Mouse (Mus musculus): Measurements from ENCODE around the gene Kcnt2. TPM values are rescaled to one million over a fixed set of nuclear protein-coding genes. Genes with fewer than 3 reads are reported as not detected.
A peak's percentile ranks its signal among the peaks of the same experiment; 100 is the strongest.

The Kcnt2 gene
- 10 to 100 TPM; 30.2 to 37.8 (median 34.6) TPM for total RNA-seq (2022)

- DNase-seq (ENCODE audit: low spot score in 2 of 2), result no peak
Observed at GRCm38 (mm10) chr1:140245876-140246597, at the start of gene Kcnt2. TSS of gene Kcnt2 (plus strand) at chr1:140246158.

DNA sequence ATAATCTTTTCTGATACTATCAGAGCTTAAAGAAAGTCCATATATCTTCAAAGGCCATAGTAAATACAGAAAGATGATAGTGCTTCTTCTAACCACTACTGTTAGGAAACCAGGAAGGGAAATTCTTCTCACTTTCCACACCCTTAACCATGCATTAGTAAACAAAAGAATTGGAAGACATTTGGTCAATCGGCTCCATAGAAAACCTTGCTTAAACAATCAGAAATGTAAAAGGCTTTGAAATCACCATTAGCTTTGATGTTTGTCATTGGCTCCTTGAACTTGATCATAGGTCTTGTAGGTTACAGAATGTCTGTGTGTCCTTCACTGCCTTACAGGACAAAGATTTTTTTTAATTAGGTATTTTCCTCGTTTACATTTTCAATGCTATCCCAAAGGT lies 40.6 kb upstream of the Kcnt2 start:
- DNase-seq (ENCODE audit: low spot score in 2 of 2), result no peak

DNA sequence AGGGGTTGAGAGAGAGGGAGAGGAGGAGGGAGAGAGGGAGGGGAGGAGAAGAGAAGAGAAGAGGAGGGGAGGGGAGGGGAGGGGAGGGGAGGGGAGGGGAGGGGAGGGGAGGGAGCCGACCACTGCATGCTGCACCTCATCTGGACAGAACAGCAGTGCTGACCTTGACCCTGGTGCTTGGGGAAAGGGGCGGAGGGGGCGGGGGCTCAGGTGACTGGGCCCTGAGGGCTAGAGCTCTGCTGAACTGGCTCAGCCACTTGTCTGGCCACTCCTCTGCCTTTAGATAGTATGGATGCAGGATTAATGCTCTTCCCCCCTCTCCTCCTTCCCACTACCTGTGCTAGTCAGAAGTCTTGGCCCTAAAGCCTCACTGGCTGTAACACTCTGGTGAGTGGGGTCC lies 20.7 kb upstream of the Kcnt2 start:
- DNase-seq (ENCODE audit: low spot score in 2 of 2), result no peak

GRCm38 (mm10) chr1:140226673-140227072 lies 19.3 kb upstream of the Kcnt2 start:
- DNase-seq (ENCODE audit: low spot score in 2 of 2), result no peak

- peak; percentile 33 to 39 for DNase-seq (ENCODE audit: low spot score in 2 of 2)
Observed at GRCm38 (mm10) chr1:140245465-140245864, 493 bp upstream of the Kcnt2 start.

- DNase-seq (ENCODE audit: low spot score in 2 of 2), result no peak
Observed at GRCm38 (mm10) chr1:140264696-140265095, 18.7 kb downstream of the Kcnt2 start.

GRCm38 (mm10) chr1:140266047-140266446 lies 20.1 kb downstream of the Kcnt2 start:
- DNase-seq (ENCODE audit: low spot score in 2 of 2), result no peak

DNA sequence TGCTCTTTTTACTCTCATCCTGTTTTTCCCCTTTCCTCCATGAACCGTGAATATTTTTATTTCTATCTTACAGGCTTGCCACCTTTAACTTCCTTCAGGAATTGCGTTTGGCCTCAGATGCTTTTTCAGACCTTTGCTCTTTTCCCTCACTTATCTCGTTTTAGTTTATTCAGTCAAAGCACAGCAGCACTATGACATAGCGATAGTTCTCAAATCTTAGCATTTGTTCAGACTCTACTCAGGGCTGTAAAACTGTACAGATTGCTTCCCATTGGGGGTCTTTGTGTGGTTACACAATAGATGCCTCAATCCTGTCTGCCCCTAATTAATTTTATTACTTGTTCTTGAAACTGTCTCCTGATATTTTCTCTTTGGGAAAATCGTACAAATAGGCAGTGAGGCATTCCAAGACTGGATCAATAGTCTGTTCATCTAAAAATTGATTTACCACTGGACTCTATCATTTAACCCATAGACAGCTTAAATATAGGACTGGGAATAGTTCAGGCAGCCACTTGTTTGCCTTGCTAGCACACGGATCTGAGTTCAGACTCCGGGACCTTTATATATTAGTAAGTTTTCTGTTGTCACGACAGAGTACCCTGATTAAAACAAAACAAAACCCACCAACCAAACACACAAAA lies 20.8 kb downstream of the Kcnt2 start:
- no peak for DNase-seq (ENCODE audit: low spot score in 2 of 2)

DNA sequence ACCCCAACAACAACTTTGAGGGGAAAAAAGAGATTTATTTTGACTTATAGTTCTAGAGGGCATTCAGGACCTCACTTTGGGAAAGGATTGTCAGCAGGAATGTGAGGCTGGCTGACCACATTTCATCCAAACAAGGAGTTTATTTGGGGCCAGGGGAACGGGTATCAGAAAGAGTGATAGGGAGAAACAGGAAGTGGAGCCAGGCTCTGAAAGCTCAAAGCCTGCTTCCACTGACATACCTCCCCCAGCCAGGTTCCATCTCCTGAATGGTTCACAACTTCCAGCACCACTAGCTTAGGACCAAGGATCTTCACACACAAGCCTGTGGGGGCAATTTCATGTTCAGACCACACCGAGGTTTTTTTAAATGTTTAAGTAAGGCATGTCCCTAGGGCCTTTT lies 21.3 kb downstream of the Kcnt2 start:
- DNase-seq (ENCODE audit: low spot score in 2 of 2), result no peak

DNA sequence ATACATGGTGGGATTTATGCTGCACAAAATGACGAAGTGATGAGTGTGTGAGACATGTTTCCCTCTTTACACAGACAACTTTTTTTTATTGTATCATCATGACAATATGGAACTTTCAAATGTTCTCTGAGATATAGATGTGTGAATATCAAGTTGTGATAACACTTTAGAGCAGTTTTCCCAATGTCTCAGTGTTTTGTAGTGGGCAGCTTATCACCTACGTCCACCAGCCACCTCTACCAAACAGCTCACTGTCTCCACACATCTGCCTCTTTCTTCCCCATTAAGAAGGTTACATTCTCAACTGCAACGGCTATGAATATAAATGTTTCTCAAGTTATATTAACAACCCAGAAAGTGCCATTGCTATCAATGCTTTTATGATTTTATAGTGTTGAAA lies 27.7 kb downstream of the Kcnt2 start:
- DNase-seq (ENCODE audit: low spot score in 2 of 2), result no peak

DNA sequence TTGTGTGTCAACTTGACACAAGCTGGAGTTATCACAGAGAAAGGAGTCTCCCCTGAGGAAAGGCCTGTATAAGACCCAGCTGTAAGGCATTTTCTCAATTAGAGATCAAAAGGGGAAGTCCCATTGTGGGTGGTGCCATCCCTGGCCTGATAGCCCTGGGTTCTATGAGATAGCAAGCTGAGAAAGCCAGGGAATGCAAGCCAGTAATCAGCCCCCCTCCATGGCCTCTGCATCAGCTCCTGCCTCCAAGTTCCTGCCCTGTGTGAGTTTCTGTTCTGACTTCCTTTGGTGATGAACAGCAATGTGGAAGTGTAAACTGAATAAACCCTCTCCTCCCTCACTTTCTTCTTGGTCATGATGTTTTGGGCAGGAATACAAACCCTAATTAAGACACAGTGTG lies 29.9 kb downstream of the Kcnt2 start:
- no peak for DNase-seq (ENCODE audit: low spot score in 2 of 2)

DNA sequence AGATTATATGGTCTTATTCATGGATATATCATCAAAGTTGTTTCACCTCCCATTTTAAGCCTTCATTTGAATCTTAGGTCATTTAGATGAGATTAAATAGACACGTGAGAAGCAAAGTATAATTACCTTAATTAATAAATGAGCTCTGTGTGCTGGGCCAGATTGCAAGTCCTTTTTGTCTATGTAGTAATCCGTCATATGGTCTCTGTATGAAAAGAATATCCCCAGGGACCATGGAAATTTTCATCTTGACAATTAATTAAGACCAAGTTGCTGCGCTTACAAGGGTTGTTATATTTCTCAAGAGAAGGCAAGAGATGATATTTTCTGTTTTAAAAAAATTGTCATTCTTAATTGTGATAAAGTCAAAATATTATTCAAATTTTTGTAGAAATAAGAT lies 47.2 kb downstream of the Kcnt2 start:
- no peak for DNase-seq (ENCODE audit: low spot score in 2 of 2)

GRCm38 (mm10) chr1:140295482-140295881 lies 49.5 kb downstream of the Kcnt2 start:
- no peak for DNase-seq (ENCODE audit: low spot score in 2 of 2)

GRCm38 (mm10) chr1:140304244-140304643 lies 58.3 kb downstream of the Kcnt2 start:
- DNase-seq (ENCODE audit: low spot score in 2 of 2), result no peak

DNA sequence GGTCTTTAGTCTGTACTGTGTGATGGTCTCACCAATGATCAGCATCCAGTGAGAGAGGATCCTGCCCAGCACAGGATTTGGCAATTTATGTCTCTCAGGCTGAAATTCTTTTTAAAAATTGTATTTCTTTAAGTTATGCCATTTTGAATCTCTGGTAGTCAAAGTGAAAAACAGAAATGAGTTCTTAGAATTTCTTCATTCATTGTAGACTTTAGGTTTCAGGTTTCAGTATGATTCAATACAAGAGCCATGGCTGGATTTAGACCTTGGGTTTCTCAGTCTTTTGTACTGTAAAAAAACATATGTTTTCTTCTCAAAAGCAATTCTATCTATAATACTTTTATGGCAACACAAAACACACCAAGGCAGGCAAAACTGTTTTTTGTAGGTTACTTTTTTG lies 59.4 kb downstream of the Kcnt2 start:
- no peak for DNase-seq (ENCODE audit: low spot score in 2 of 2)

DNA sequence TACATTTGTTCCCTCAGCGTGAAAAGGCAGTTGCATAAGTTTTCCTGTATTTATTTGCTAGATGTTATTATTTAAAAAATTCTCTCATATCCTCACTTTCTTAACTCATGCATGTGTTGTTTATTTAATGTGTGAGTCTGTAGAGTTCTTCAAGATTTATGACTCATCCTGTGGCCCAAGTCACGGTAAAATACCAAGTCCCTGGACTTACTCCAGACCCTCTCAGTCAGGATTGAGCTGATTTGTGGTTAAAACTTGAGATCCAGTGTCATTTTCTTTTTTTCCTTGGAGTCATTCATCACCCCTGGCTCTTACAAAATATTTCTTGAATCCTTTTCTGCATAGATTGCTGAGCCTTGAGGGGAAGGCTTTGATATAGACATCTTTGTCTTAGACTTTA lies 60.4 kb downstream of the Kcnt2 start:
- DNase-seq (ENCODE audit: low spot score in 2 of 2), result no peak

GRCm38 (mm10) chr1:140310739-140311138 lies 64.8 kb downstream of the Kcnt2 start:
- no peak for DNase-seq (ENCODE audit: low spot score in 2 of 2)

- DNase-seq (ENCODE audit: low spot score in 2 of 2), result no peak
Observed at GRCm38 (mm10) chr1:140325088-140325487, 79.1 kb downstream of the Kcnt2 start.

GRCm38 (mm10) chr1:140326709-140327108 lies 80.8 kb downstream of the Kcnt2 start:
- DNase-seq (ENCODE audit: low spot score in 2 of 2), result no peak

DNA sequence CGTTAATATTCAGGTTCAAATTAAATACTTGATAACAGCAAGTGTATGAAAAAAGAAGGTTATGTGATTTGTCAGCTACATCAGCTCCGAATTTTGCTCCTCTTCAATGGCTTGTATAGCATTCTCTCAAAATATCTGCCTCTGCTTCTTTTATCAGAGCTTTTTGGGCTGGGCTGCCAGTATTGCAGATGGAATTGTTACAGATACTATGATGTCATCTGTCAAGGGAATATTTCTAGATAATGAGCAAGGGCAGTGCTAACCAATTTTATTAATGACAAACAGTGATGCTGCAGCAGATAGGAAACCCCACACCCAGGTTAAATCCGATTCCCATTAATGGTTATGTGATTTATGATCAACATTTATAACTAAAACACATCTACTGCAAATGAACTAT lies 87.7 kb downstream of the Kcnt2 start:
- DNase-seq (ENCODE audit: low spot score in 2 of 2), result no peak

- peak; percentile 21 to 32 for DNase-seq (ENCODE audit: low spot score in 2 of 2)
Observed at GRCm38 (mm10) chr1:140338417-140338816, 92.5 kb downstream of the Kcnt2 start.

- DNase-seq (ENCODE audit: low spot score in 2 of 2), result peak; percentile 8 to 9
Observed at GRCm38 (mm10) chr1:140339368-140339767, 93.4 kb downstream of the Kcnt2 start.

GRCm38 (mm10) chr1:140364787-140365186 lies 118.8 kb downstream of the Kcnt2 start:
- no peak for DNase-seq (ENCODE audit: low spot score in 2 of 2)
